ENCODE assay signal across 8 mouse cellular contexts in the genomic region with DNA sequence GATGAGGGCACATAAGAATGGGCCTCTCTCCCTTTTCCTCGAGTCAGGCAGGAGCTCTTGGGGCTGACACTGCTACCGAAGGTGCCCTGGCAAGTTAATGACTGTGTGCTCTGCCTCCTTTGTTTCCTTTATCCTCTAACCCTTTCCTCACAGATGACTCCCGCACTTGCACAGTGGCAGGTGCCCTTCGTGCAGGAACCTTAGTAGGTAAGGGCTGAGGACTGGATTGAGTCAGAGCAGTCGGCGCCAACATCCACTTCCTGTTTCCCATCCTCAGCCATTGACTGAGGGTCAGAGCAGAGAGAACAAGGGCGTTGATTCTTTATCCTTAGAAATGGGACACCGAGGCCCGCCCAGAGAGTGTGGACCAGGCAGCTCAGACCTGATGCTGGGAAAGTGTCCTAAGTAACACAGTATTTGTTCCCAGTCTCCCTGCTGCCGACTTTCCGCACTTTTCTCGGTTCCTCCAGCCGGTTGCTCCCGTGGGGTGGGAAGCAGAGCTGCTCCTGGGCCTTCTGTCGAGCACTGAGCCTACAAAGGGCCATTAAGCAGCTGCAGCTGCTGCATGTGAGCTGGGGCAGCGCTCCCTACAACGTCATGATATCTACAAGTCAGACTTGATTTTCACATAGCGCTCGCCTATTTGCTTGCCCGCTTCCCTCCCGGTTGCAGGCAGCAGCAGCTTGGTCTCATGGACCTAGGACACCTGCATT. TPM values are rescaled to one million over a fixed set of nuclear protein-coding genes. Genes with fewer than 3 reads are reported as not detected.
DNase-seq lines count a peak whose midpoint lies in the region; ATAC-seq and TF ChIP-seq lines count a peak whose summit lies in the region.
"Had no signal": no experiment of that assay in that cellular context is flagged by ENCODE, and none has a peak within 500 bp of the region (broad histone marks: within the 10 kb centered on the region; RNA-seq: fewer than 3 reads in every experiment).

No protein-coding gene starts in this region.

- whole genome bisulfite sequencing in liver, embryonic 11.5 days = 34% methylated on average over 21 of the region's 21 CpGs
- 38% methylated on average over 21 of the region's 21 CpGs for WGBS in intestine, embryonic 15.5 days
- 25% methylated on average over 21 of the region's 21 CpGs for WGBS in neural tube, embryonic 12.5 days

- TF ChIP-seq CTCF in brain, embryonic 14.5 days (IDR thresholded peaks at IDR 0.05; ENCODE audit: borderline replicate concordance, extremely low read depth, insufficient read depth, insufficient read length) = no peak

- peaks cover 37% of the 10 kb centered on the region for H3K27me3 ChIP-seq in liver, embryonic 11.5 days (replicated peaks; ENCODE audit: control insufficient read depth, insufficient read depth, low read length)
- H3K27me3 ChIP-seq in intestine, embryonic 15.5 days (replicated peaks) = peaks cover 27% of the 10 kb centered on the region
- H3K27me3 ChIP-seq in neural tube, embryonic 12.5 days (replicated peaks) = peaks cover 48% of the 10 kb centered on the region

- H3K9ac ChIP-seq in liver, embryonic 11.5 days (ENCODE audit: low read depth, low read length) = peak overlapping the region; percentile 46
- H3K9ac ChIP-seq in intestine, embryonic 15.5 days = no peak overlapping the region
- no peak overlapping the region for H3K9ac ChIP-seq in neural tube, embryonic 12.5 days

- no peak overlapping the region for H3K4me3 ChIP-seq in liver, embryonic 11.5 days (ENCODE audit: low read depth, low read length)
- H3K4me3 ChIP-seq in intestine, embryonic 15.5 days (replicated peaks) = no peak overlapping the region
- H3K4me3 ChIP-seq in neural tube, embryonic 12.5 days = no peak overlapping the region
- H3K4me3 ChIP-seq: myocyte had no signal

- H3K4me1 ChIP-seq in liver, embryonic 11.5 days (replicated peaks; ENCODE audit: control insufficient read depth, insufficient read depth, low read length) = peaks cover 38% of the 10 kb centered on the region
- H3K4me1 ChIP-seq in intestine, embryonic 15.5 days (replicated peaks) = peaks cover 24% of the 10 kb centered on the region
- H3K4me1 ChIP-seq in neural tube, embryonic 12.5 days = peaks cover 21% of the 10 kb centered on the region

- no peak for TF ChIP-seq POLR2A in brain, embryonic 14.5 days (IDR thresholded peaks at IDR 0.05; ENCODE audit: borderline replicate concordance, extremely low read depth, insufficient read depth, insufficient read length, poor library complexity, severe bottlenecking)

- H3K4me2 ChIP-seq in liver, embryonic 11.5 days = peak overlapping the region; percentile 60
- 0 out of 2 replicates have a peak overlapping the region, but pooled peaks have one; percentile 22 for H3K4me2 ChIP-seq in intestine, embryonic 15.5 days (replicated peaks)
- peak overlapping the region; percentile 40 for H3K4me2 ChIP-seq in neural tube, embryonic 12.5 days (replicated peaks)

- no peak for DNase-seq in liver, embryonic 11.5 days (ENCODE audit: low spot score)
- no peak for DNase-seq in liver
- peak; percentile 70 for DNase-seq in brain, embryonic 14.5 days (ENCODE audit: low read depth)
- DNase-seq in cerebellum, adult 11-12 months = no peak
- no peak for DNase-seq in cerebellum, adult 11 months

- no peak for ATAC-seq in liver, embryonic 11.5 days (replicated peaks; ENCODE audit: low FRiP score)
- ATAC-seq in intestine, embryonic 15.5 days = no peak
- no peak for ATAC-seq in neural tube, embryonic 12.5 days (ENCODE audit: low FRiP score, low read depth)

- H3K9me3 ChIP-seq in liver, embryonic 11.5 days (ENCODE audit: control insufficient read depth, low read length) = no peaks in the 10 kb centered on the region
- no peaks in the 10 kb centered on the region for H3K9me3 ChIP-seq in intestine, embryonic 15.5 days
- H3K9me3 ChIP-seq in neural tube, embryonic 12.5 days = no peaks in the 10 kb centered on the region

- no peaks in the 10 kb centered on the region for H3K36me3 ChIP-seq in liver, embryonic 11.5 days (ENCODE audit: control insufficient read depth, insufficient read depth, low read length)
- no peaks in the 10 kb centered on the region for H3K36me3 ChIP-seq in intestine, embryonic 15.5 days
- H3K36me3 ChIP-seq in neural tube, embryonic 12.5 days = no peaks in the 10 kb centered on the region

- peak overlapping the region; percentile 47 for H3K27ac ChIP-seq in liver, embryonic 11.5 days (ENCODE audit: low read depth, low read length)
- peak overlapping the region; percentile 56; the same call in 1 of the 2 replicates for H3K27ac ChIP-seq in intestine, embryonic 15.5 days
- no peak overlapping the region for H3K27ac ChIP-seq in neural tube, embryonic 12.5 days

RNA-seq across cellular contexts. Expression of gene Mt1, which starts 8.6 kb away (rescaled TPM):
- polyA plus RNA-seq in liver, embryonic 11.5 days (2014; fragmentation: Nextera tagmentation; extraction: Ambion mirVana) = 2,440 and 2,461 TPM in 2 replicates
- 38.9 and 76.5 TPM in 2 replicates for polyA plus RNA-seq in brain, embryonic 14.5 days (2012; rRNA removed)
- polyA plus RNA-seq in intestine, embryonic 15.5 days (2015; fragmentation: Nextera tagmentation; extraction: Ambion mirVana) = 2,231 and 2,526 TPM in 2 replicates
- 33.3 and 36.7 TPM in 2 replicates for polyA plus RNA-seq in neural tube, embryonic 12.5 days (2016; fragmentation: Nextera tagmentation; extraction: Ambion mirVana)

RNA-seq across cellular contexts. Expression of gene Mt2, which starts 15.0 kb away (rescaled TPM):
- 785 and 795 TPM in 2 replicates for polyA plus RNA-seq in liver, embryonic 11.5 days (2014; fragmentation: Nextera tagmentation; extraction: Ambion mirVana)
- polyA plus RNA-seq in brain, embryonic 14.5 days (2012; rRNA removed) = 15.6 and 32.2 TPM in 2 replicates
- 522 and 534 TPM in 2 replicates for polyA plus RNA-seq in intestine, embryonic 15.5 days (2015; fragmentation: Nextera tagmentation; extraction: Ambion mirVana)
- polyA plus RNA-seq in neural tube, embryonic 12.5 days (2016; fragmentation: Nextera tagmentation; extraction: Ambion mirVana) = 8.1 and 11.1 TPM in 2 replicates

RNA-seq across cellular contexts. Expression of gene Nup93, which starts 26.9 kb away (rescaled TPM):
- polyA plus RNA-seq in liver, embryonic 11.5 days (2014; fragmentation: Nextera tagmentation; extraction: Ambion mirVana) = 106 and 124 TPM in 2 replicates
- polyA plus RNA-seq in brain, embryonic 14.5 days (2012; rRNA removed) = 54.7 and 61.0 TPM in 2 replicates
- polyA plus RNA-seq in intestine, embryonic 15.5 days (2015; fragmentation: Nextera tagmentation; extraction: Ambion mirVana) = 70.2 and 74.9 TPM in 2 replicates
- polyA plus RNA-seq in neural tube, embryonic 12.5 days (2016; fragmentation: Nextera tagmentation; extraction: Ambion mirVana) = 85.1 and 85.5 TPM in 2 replicates

RNA-seq across cellular contexts. Expression of gene Mt3, which starts 35.0 kb away (rescaled TPM):
- polyA plus RNA-seq in liver, embryonic 11.5 days (2014; fragmentation: Nextera tagmentation; extraction: Ambion mirVana) = 0.64 and 0.95 TPM in 2 replicates
- 139 and 158 TPM in 2 replicates for polyA plus RNA-seq in brain, embryonic 14.5 days (2012; rRNA removed)
- 4.4 and 5.6 TPM in 2 replicates for polyA plus RNA-seq in intestine, embryonic 15.5 days (2015; fragmentation: Nextera tagmentation; extraction: Ambion mirVana)
- 19.0 and 24.8 TPM in 2 replicates for polyA plus RNA-seq in neural tube, embryonic 12.5 days (2016; fragmentation: Nextera tagmentation; extraction: Ambion mirVana)

RNA-seq across cellular contexts. Expression of gene Mt4, which starts 50.4 kb away (rescaled TPM):
- not detected in 2 replicates for polyA plus RNA-seq in liver, embryonic 11.5 days (2014; fragmentation: Nextera tagmentation; extraction: Ambion mirVana)
- not detected in 2 replicates for polyA plus RNA-seq in brain, embryonic 14.5 days (2012; rRNA removed)
- polyA plus RNA-seq in intestine, embryonic 15.5 days (2015; fragmentation: Nextera tagmentation; extraction: Ambion mirVana) = 4.1 and 4.2 TPM in 2 replicates
- polyA plus RNA-seq in neural tube, embryonic 12.5 days (2016; fragmentation: Nextera tagmentation; extraction: Ambion mirVana) = not detected in 2 replicates
- polyA plus RNA-seq: myocyte had no signal

Comparison
In these comparisons a context has a peak if more than half of its experiments do, and no peak if none do; other contexts are left out.
1. RNA of gene Mt1, which starts 8.6 kb away (polyA plus RNA-seq): 2,440 to 2,461 TPM in liver, embryonic 11.5 days and 2,231 to 2,526 TPM in intestine, embryonic 15.5 days; 38.9 to 76.5 TPM in brain, embryonic 14.5 days and 33.3 to 36.7 TPM in neural tube, embryonic 12.5 days; every median in the first group is over 10 times any median in the second.
2. RNA of gene Mt2, which starts 15.0 kb away (polyA plus RNA-seq): 785 to 795 TPM in liver, embryonic 11.5 days and 522 to 534 TPM in intestine, embryonic 15.5 days; 15.6 to 32.2 TPM in brain, embryonic 14.5 days and 8.1 to 11.1 TPM in neural tube, embryonic 12.5 days; every median in the first group is over 10 times any median in the second.
3. Peak in every context shown above with its lines, with median percentiles within 50 percentile points of each other: H3K4me2 ChIP-seq.